Mouse (Mus musculus) ES-Bruce4 (cell line): ENCODE results near the gene Evi2a.

Experiments
- CTCF ChIP-seq: IDR thresholded peaks from one replicate; pipeline ENCODE4 v1.8.1; 2011; ENCODE audit warnings: low read depth, low read length
- EP300 ChIP-seq: IDR thresholded peaks from 2 replicates; pipeline ENCODE4 v1.6.1; 2011; ENCODE audit warnings: low read depth, low read length; ENCODE audit not compliant: insufficient read depth

- TF ChIP-seq CTCF = no peak
- no peak for TF ChIP-seq EP300
Observed at GRCm38 (mm10) chr11:79522944-79523343, 7.5 kb downstream of the Evi2a start.
